Mouse (Mus musculus) intestine, embryonic 14.5 days (tissue): ENCODE data around the gene Coro7. TPM values are rescaled to one million over a fixed set of nuclear protein-coding genes. Genes with fewer than 3 reads are reported as not detected.

Experiments
- ATAC-seq: fragments of 200-750 bp; cut with Nextera tagmentation; replicated peaks from 2 replicates; pipeline ENCODE4 v1.8.0; 2017; ENCODE audit warnings: low read depth, moderate number of reproducible peaks, moderate TSS enrichment, moderate library complexity; ENCODE audit not compliant: low FRiP score, low TSS enrichment
- DNase-seq: peaks from one replicate; pipeline ENCODE4 v3.0.0-alpha.2; 2018; ENCODE audit warnings: low spot score
- H3K27ac ChIP-seq: fragments of 300-500 bp; sonication (generic); 2 replicates; pipeline ENCODE4 v1.5.1; 2014; ENCODE audit warnings: low read depth, mild to moderate bottlenecking, control low read depth
- H3K27me3 ChIP-seq: fragments of 300-500 bp; sonication (generic); replicated peaks from 2 replicates; pipeline ENCODE4 v1.6.1; 2014; ENCODE audit warnings: low read length, control low read depth; ENCODE audit not compliant: control insufficient read depth, insufficient read depth
- H3K36me3 ChIP-seq: fragments of 300-500 bp; sonication (generic); 2 replicates; pipeline ENCODE4 v1.6.1; 2014; ENCODE audit warnings: low read length, control low read depth; ENCODE audit not compliant: control insufficient read depth, insufficient read depth
- H3K4me1 ChIP-seq: fragments of 300-500 bp; sonication (generic); replicated peaks from 2 replicates; pipeline ENCODE4 v1.6.1; 2014; ENCODE audit warnings: low read length, control low read depth, mixed read lengths; ENCODE audit not compliant: control insufficient read depth, insufficient read depth
- H3K4me2 ChIP-seq: fragments of 300-500 bp; sonication (generic); 2 replicates; pipeline ENCODE4 v1.6.1; 2014; ENCODE audit warnings: low read length
- H3K4me3 ChIP-seq: fragments of 300-500 bp; sonication (generic); 2 replicates; pipeline ENCODE4 v1.5.1; 2014; ENCODE audit warnings: low read depth, low read length, control low read depth, mixed read lengths
- H3K9ac ChIP-seq: fragments of 300-500 bp; sonication (generic); 2 replicates; pipeline ENCODE4 v1.6.1; 2014; ENCODE audit warnings: mild to moderate bottlenecking, low read length
- H3K9me3 ChIP-seq: fragments of 300-500 bp; sonication (generic); 2 replicates; pipeline ENCODE4 v1.6.1; 2016; ENCODE audit warnings: low read length, control low read depth; ENCODE audit not compliant: control insufficient read depth
- WGBS: fragments of 180-500 bp; shearing (Covaris S2); extraction: QIAGEN DNeasy Blood & Tissue Kit; methylation state at CpG from one replicate; pipeline ENCODE4 v1.1.7; 2014; 5-methylcytosine and 5-hydroxymethylcytosine counted together
- polyA plus RNA-seq: library from polyadenylated mRNA; unstranded; fragments of >200 nt; fragmentation: Nextera tagmentation; extraction: Ambion mirVana; gene quantifications from 2 replicates; pipeline ENCODE4 v1.2.1, GENCODE M21; 2014

Gene Coro7
- polyA plus RNA-seq, 1 experiment from 2014 or later, result 19.3 TPM

- Histone ChIP-seq H3K4me1 (peaks cover 90% of the 10 kb centered on the region), H3K27me3 (no peaks in the 10 kb centered on the region), H3K36me3 (no peaks in the 10 kb centered on the region), H3K9ac (no peak overlapping the region), H3K4me3 (no peak overlapping the region), H3K27ac (peak overlapping the region; percentile 70), H3K9me3 (no peaks in the 10 kb centered on the region), H3K4me2 (peak overlapping the region; percentile 26)
- 48% methylated on average over 1 of the region's 1 CpGs for WGBS
- ATAC-seq, result no peak
- DNase-seq, result no peak
Measured at GRCm38 (mm10) chr16:4603453-4603837, 76.1 kb downstream of the Coro7 start.

- Histone ChIP-seq H3K27me3 (no peaks in the 10 kb centered on the region), H3K36me3 (no peaks in the 10 kb centered on the region), H3K9me3 (no peaks in the 10 kb centered on the region), H3K4me1 (peaks cover 95% of the 10 kb centered on the region), H3K27ac (peak overlapping the region; percentile 70), H3K4me3 (no peak overlapping the region), H3K9ac (peak overlapping the region; percentile 22; the same call in 1 of the 2 replicates), H3K4me2 (peak overlapping the region; percentile 26)
- DNase-seq (no peak), ATAC-seq (no peak)
- 15% methylated on average over 7 of the region's 7 CpGs for WGBS
Measured at GRCm38 (mm10) chr16:4602766-4603452, 76.7 kb downstream of the Coro7 start.

GRCm38 (mm10) chr16:4602189-4602588 lies 77.4 kb downstream of the Coro7 start:
- H3K9me3 ChIP-seq, result no peaks in the 10 kb centered on the region
- no peak overlapping the region for H3K9ac ChIP-seq
- peak; percentile 29; the same call in 1 of the 2 replicates for ATAC-seq
- DNase-seq, result no peak
- H3K27me3 ChIP-seq, result no peaks in the 10 kb centered on the region
- peaks cover 96% of the 10 kb centered on the region for H3K4me1 ChIP-seq
- H3K36me3 ChIP-seq, result no peaks in the 10 kb centered on the region
- no peak overlapping the region for H3K4me2 ChIP-seq
- no peak overlapping the region for H3K4me3 ChIP-seq
- peak overlapping the region; percentile 70 for H3K27ac ChIP-seq
- 21% methylated on average over 3 of the region's 3 CpGs for WGBS

GRCm38 (mm10) chr16:4600701-4601310 lies 78.8 kb downstream of the Coro7 start:
- no peak overlapping the region for H3K9ac ChIP-seq
- no peak overlapping the region for H3K4me3 ChIP-seq
- WGBS, result 70% methylated on average over 9 of the region's 9 CpGs
- H3K4me1 ChIP-seq, result peaks cover 96% of the 10 kb centered on the region
- no peaks in the 10 kb centered on the region for H3K27me3 ChIP-seq
- no peaks in the 10 kb centered on the region for H3K36me3 ChIP-seq
- no peak overlapping the region for H3K4me2 ChIP-seq
- no peaks in the 10 kb centered on the region for H3K9me3 ChIP-seq
- no peak overlapping the region for H3K27ac ChIP-seq
- no peak for DNase-seq
- ATAC-seq, result no peak

GRCm38 (mm10) chr16:4599616-4600015 lies 80.0 kb downstream of the Coro7 start:
- Histone ChIP-seq H3K4me1 (peaks cover 89% of the 10 kb centered on the region), H3K27ac (no peak overlapping the region; the same call in 1 of the 2 replicates), H3K4me2 (no peak overlapping the region), H3K9ac (no peak overlapping the region), H3K27me3 (no peaks in the 10 kb centered on the region), H3K9me3 (no peaks in the 10 kb centered on the region), H3K4me3 (no peak overlapping the region), H3K36me3 (no peaks in the 10 kb centered on the region)
- no peak for ATAC-seq
- 77% methylated on average over 3 of the region's 3 CpGs for WGBS
- DNase-seq, result no peak

GRCm38 (mm10) chr16:4598891-4599543 lies 80.6 kb downstream of the Coro7 start:
- H3K27ac ChIP-seq, result peak overlapping the region; percentile 7; the same call in 1 of the 2 replicates
- H3K4me1 ChIP-seq, result peaks cover 83% of the 10 kb centered on the region
- no peak overlapping the region for H3K4me3 ChIP-seq
- ATAC-seq (no peak), DNase-seq (no peak)
- WGBS, result 21% methylated on average over 6 of the region's 6 CpGs
- no peaks in the 10 kb centered on the region for H3K9me3 ChIP-seq
- peak overlapping the region; percentile 16; the same call in 1 of the 2 replicates for H3K4me2 ChIP-seq
- 0 out of 2 replicates have a peak overlapping the region, but pooled peaks have one; percentile 5 for H3K9ac ChIP-seq
- H3K36me3 ChIP-seq, result no peaks in the 10 kb centered on the region
- H3K27me3 ChIP-seq, result no peaks in the 10 kb centered on the region

GRCm38 (mm10) chr16:4598041-4598440 lies 81.5 kb downstream of the Coro7 start:
- Histone ChIP-seq H3K27me3 (no peaks in the 10 kb centered on the region), H3K4me3 (no peak overlapping the region), H3K4me2 (peak overlapping the region; percentile 100; the same call in 1 of the 2 replicates), H3K4me1 (peaks cover 73% of the 10 kb centered on the region), H3K9me3 (no peaks in the 10 kb centered on the region), H3K9ac (0 out of 2 replicates have a peak overlapping the region, but pooled peaks have one; percentile 10), H3K36me3 (no peaks in the 10 kb centered on the region), H3K27ac (0 out of 2 replicates have a peak overlapping the region, but pooled peaks have one; percentile 16)
- 58% methylated on average over 5 of the region's 5 CpGs for WGBS
- DNase-seq, result no peak
- ATAC-seq, result no peak

- H3K9ac ChIP-seq, result no peak overlapping the region
- ATAC-seq (no peak), DNase-seq (no peak)
- WGBS, result 48% methylated on average over 7 of the region's 7 CpGs
- H3K4me1 ChIP-seq, result peaks cover 73% of the 10 kb centered on the region
- no peaks in the 10 kb centered on the region for H3K27me3 ChIP-seq
- no peaks in the 10 kb centered on the region for H3K9me3 ChIP-seq
- no peaks in the 10 kb centered on the region for H3K36me3 ChIP-seq
- peak overlapping the region; percentile 100 for H3K4me2 ChIP-seq
- H3K4me3 ChIP-seq, result no peak overlapping the region
- H3K27ac ChIP-seq, result peak overlapping the region; percentile 44; the same call in 1 of the 2 replicates
Measured at GRCm38 (mm10) chr16:4597296-4597695, 82.3 kb downstream of the Coro7 start.
